Mouse (Mus musculus): ENCODE results near the gene Rsad1.
A peak's percentile ranks its signal among the peaks of the same experiment; 100 is the strongest.

Gene Rsad1

DNA sequence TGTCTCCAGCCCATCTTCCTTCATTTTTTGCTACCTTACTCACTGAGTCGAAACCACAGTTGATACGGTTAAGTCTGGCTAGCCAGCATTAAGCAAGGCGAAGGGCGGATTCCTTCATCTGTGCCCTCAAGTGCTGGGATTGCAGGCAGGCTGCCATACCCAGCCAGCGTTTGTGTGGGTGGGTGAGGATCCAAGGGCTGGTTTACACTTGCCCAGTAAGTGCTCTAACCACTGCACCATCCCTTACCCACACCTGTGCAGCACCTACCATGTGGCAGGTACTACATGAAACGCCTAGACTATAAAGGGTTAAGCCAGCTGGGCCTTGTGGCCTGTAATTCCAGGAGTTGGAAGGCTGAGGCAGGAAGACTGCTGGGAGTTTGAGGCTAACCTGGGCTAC lies 1.8 kb downstream of the Rsad1 start:
- DNase-seq: no peak

DNA sequence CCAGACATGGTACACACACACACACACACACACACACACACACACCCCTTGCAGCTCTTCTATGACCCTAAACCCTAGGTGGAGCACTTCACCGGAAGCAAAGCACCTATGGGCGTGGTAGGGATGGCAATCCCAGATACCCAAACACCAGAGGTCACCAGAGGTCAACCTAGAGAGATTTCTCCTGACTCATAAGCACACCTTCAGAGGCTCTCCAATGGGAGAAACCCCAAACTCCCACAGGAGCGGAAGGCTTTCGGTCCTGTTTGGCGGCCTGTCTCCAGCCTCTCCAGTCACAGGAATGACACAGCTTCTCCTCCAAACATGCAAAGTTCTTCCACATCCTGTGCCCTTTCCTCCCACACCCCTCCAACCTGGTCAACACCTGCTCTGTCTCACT lies 2.7 kb downstream of the Rsad1 start:
- no peak for DNase-seq

DNA sequence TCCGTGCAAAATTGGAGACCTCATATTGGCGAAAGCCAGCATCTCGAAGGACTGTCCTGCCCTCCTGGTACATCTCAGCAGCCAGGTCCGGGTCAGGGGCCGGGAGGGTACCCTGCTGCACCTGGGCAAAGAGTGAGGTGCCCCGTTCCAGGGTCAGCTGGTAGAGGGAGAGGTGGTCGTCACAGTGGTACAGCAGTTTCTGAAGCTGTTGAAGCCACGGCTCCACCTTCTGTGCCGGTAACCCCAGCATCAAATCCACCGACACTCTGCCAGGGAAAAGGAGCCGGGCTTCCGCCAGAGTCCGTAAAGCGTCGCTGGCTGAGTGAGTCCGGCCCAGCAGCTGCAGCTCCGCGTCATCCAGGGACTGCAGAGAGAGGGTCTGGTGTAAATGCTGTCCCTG lies 4.6 kb downstream of the Rsad1 start:
- DNase-seq: no peak

GRCm38 (mm10) chr11:94543932-94544331 lies 5.1 kb downstream of the Rsad1 start:
- DNase-seq: peak; percentile 52

- DNase-seq: no peak
Measured at GRCm38 (mm10) chr11:94543344-94543743, 5.7 kb downstream of the Rsad1 start.

GRCm38 (mm10) chr11:94542400-94542799 lies 6.7 kb downstream of the Rsad1 start:
- DNase-seq: no peak

GRCm38 (mm10) chr11:94539761-94540160 lies 9.3 kb downstream of the Rsad1 start:
- DNase-seq: no peak

DNA sequence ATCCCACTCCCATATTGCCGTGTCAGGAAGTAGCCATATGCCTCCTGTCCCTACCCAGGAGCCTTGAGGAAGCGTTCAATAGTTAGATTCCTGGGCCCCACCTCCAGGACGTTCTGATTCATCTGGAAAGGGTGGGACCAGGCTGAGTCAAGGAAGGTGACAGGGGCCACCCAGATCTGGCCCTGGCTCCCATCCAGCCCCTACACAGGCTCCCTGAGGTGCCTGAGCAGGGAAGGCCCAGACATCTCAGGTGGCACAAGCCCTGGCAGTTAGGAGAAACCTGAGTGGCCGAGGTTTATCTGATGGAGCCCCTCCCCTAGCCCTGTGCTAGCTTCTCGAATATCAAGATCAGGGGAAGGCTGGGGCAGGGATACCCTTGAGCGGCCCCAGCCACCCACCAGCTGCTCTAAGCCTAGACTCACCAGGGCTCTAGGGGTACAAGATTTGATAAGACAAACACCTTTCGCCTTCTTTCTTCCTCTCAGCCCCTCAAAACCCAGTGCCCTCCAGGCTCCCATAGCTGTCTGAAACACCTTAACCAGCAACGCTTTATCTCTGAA lies 10.2 kb downstream of the Rsad1 start:
- no peak for DNase-seq

DNA sequence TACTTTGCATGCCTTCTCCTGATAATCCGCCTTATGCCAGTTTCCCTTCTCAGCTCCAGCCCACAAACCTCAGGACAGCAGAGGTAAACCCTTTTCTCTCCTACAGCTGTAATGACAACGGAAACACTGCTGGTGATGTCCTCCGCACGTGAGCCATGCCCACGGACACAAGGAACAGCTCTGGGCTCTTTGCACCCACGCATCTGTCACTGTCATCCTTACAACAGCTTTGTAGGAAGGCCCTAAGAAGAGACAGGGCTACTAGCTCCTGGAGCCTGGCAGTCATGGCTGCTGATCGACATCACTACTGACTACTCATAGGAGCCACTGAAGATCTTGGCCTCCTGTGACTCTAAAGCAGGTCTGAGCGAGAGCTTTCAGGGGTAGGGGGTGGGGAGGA lies 15.9 kb downstream of the Rsad1 start:
- DNase-seq: no peak

DNA sequence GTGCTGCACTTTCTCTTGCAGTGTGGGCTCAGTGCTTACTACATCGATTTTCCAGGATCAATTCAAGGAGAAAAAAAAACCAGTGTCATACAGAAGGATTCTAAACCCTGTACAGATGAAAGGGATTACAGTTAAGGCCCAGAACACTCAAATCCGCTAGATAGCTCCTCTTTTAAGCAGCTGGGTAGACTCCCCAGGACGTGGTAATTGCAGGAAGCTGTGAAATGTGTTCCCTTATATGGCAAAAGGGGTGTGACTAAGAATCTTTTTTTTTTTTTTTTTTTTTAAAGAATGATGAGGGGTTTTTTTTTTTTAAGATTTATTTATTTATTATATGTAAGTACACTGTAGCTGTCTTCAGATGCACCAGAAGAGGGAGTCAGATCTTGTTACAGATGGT lies 20.2 kb downstream of the Rsad1 start:
- no peak for DNase-seq

- no peak for DNase-seq
Measured at GRCm38 (mm10) chr11:94526171-94526879, 22.7 kb downstream of the Rsad1 start.

DNA sequence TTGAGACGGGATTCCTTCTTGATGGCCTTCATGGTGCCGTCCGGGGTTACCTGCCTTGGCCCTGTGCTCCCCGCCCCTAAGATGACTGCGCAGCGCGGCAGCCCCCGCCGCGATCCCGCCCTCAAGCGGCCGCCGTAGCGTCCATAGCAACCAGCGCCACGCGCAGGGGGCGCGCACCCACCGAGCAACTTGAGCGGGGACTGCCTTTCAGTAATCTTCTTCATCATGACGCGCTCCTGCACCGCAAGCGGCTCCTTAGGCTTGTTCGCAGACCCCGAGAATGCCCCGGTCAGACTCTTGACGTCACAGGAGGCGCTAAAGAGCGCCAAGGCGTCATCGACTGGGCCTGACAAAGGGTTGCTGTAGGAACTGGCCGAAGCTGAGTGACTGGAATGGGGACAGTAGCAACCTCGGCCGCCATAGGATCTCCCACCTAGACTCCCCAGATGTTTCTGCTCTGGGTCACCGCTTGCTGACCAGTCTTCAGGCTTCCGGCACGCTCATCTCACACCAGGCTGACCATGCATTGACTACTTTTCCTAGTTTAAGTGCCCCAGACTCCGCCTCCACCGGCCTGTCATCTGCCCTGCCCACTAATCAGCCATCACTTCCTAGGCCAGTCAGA lies 27.7 kb downstream of the Rsad1 start, which contains the start of gene Mycbpap:
Mycbpap (minus strand) TSS at position 524 of the 625 bp plus-strand sequence.
- peak; percentile 12 for DNase-seq

DNA sequence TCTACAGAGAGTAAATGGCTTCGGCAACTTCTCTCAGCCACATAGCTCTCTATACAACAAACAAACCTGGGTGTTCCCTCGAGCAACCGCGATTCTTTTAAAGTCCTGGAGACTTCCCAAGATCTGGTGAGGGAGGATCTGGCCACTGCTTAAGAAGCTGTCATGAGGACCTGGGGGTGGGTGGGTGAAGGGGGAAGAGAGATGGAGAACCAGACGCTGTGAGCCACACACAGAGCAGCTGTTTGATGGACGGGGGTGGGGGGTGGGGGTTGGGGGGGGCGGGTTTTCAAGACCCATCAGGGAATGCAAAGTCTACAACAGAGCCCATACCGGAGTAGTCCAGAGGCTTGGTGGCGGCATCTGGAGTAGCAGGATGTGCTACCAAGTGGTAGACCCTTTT lies 35.6 kb downstream of the Rsad1 start:
- no peak for DNase-seq

- DNase-seq: no peak
Measured at GRCm38 (mm10) chr11:94508976-94509375, 40.1 kb downstream of the Rsad1 start.

GRCm38 (mm10) chr11:94501482-94501881 lies 47.6 kb downstream of the Rsad1 start:
- no peak for DNase-seq

DNA sequence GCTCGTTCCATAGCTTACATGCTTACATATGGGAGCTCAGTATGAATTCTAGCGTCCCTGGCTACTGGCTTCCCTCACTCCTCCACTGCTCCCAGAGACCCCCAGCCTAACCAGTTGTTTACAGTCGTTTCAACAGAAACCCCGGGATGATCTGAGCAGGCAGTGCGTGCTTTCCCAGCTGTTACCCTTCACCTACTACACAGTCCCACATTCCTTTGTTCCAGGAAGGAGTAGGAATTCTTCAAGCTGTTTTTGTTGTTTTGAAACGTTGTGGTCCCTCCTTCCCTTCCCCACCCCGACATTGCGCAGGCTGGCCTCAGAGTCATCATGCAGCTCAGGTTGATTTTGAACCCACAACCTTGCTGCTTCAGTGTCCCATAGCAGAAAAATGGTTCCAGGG lies 48.7 kb downstream of the Rsad1 start:
- no peak for DNase-seq

DNA sequence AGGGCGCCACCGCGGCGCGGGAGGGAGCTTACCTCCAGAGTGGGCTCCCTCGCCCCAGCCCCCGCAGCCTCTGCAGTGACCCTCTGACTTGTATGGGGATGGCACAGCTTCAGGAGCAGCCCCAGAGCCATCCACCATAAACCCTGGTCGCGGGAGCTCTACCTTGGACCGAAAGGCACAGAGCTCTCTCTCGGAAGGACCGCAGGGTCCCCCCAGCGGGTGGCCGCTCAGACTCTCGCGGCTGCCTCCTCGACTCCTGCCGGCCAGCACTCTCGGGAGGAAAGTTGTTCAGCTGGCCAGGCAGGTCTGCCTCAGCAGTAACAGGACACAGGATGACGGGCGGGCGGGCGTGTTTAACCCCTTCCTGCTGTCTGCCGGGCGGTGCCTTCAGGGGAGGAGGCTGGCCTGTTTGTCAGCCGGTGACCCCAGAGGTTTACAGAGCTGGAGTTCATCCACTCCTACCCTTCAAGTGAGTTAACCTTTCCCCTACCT lies 49.3 kb downstream of the Rsad1 start, which contains the start of gene Epn3:
Epn3 (minus strand) TSS at position 314 of the 492 bp plus-strand sequence.
- no peak for DNase-seq

DNA sequence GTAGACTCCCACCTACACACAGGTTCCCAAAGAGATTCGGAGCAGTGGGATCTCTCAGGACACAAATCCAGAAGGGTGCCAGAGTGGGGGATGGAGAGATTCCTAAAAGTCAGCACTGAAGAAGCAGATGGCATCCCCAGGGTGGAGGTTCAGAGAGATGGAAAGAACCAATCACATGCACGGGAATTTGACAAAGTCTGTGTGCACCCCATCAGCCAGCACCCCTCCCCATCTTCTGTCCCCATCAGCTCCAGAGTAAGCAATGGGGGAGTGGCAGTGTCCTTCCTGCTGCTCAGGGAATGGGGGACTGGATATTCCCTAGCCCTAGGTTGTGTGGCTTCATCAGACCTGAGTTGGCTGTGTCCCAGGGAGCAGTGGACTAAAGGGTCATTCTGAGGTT lies 50.0 kb downstream of the Rsad1 start:
- no peak for DNase-seq

DNA sequence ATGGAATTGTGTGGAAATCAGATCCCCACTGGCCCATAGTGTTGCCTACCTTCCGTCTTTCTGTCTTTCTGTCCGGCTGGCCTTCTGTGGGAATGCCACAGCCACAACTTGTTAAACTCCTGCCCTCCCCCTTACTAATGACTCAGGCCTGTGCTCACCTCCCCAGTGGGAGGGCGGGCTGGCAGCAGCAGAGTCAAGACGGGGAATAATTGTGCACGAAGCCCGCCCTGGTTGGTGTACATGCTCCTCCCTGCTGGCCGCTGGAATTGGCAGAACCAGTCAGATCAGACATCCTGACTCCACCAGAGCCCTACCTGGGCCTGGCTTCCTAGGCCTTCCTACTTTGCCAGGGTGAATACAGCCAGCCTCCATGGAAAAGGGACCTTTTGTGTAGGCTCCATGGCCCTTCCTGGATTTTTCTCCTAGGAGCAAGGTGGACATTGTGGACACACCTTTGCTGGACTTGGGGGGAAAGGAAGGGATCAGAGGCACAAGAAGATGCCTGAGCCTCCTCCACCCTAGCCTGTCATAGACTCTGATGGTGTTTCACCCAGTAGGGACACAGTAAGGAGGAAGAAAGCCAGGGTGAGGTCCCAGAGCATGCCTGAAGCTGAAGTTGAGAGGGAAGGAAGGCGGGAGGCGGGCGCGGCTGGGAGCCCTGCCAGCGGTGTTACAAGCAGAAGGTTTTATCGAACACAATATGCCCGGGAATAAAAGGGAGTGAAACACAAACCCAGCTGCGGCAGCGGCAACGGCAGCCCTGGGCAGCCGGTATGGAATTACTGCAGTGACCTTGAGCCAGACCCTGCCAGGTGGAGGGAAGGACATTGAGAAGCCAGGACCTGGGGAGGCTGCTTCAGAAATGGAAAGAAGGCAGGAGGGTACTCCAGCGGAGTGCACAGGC lies 50.7 kb downstream of the Rsad1 start:
- no peak for DNase-seq

GRCm38 (mm10) chr11:94495415-94495814 lies 53.6 kb downstream of the Rsad1 start:
- no peak for DNase-seq

GRCm38 (mm10) chr11:94491749-94492099 lies 57.3 kb downstream of the Rsad1 start:
- DNase-seq: no peak

- peak; percentile 9 for DNase-seq
Measured at GRCm38 (mm10) chr11:94491035-94491748, 57.9 kb downstream of the Rsad1 start.
